Mouse (Mus musculus) G1E (cell line): ENCODE data around the gene Atp6v1c2. TPM values are rescaled to one million over a fixed set of nuclear protein-coding genes. Genes with fewer than 3 reads are reported as not detected.

ENCODE experiments used
- ATAC-seq: 2 replicates; pipeline ENCODE4 v1.8.0; 2016; ENCODE audit warnings: mild to moderate bottlenecking; ENCODE audit not compliant: insufficient number of reproducible peaks, poor library complexity, low FRiP score, severe bottlenecking; ENCODE audit errors: extremely low read depth
- DNase-seq: peaks from one replicate; pipeline ENCODE4 v3.0.0; 2012; ENCODE audit warnings: low spot score
- H3K27me3 ChIP-seq: 2 replicates; pipeline ENCODE4 v1.6.1; 2012; ENCODE audit warnings: mild to moderate bottlenecking, low read length, inconsistent platforms; ENCODE audit not compliant: insufficient read depth
- H3K36me3 ChIP-seq: replicated peaks from 2 replicates; pipeline ENCODE3; 2012; ENCODE audit warnings: mild to moderate bottlenecking, inconsistent platforms
- H3K4me1 ChIP-seq: 2 replicates; pipeline ENCODE4 v1.6.1; 2012; ENCODE audit warnings: low read depth, low read length, inconsistent platforms, mixed read lengths; ENCODE audit not compliant: insufficient read depth
- H3K4me3 ChIP-seq: 2 replicates; pipeline ENCODE4 v1.5.1; 2012; ENCODE audit warnings: low read depth, mild to moderate bottlenecking, inconsistent platforms, low read length, moderate library complexity, mixed read lengths
- H3K9me3 ChIP-seq: replicated peaks from 2 replicates; pipeline ENCODE4 v1.6.1; 2012; ENCODE audit warnings: inconsistent platforms
- CTCF ChIP-seq: IDR thresholded peaks from 2 replicates; pipeline ENCODE4 v1.5.1; 2012; ENCODE audit warnings: low read depth, low read length, inconsistent platforms, mixed read lengths
- GATA1 ChIP-seq: IDR thresholded peaks from 2 replicates; pipeline ENCODE4 v1.6.1; 2012; ENCODE audit warnings: borderline replicate concordance, low read length, inconsistent platforms, mixed read lengths
- GATA2 ChIP-seq: IDR thresholded peaks from 2 replicates; pipeline ENCODE4 v1.6.1; 2012; ENCODE audit warnings: low read depth, low read length, inconsistent platforms, borderline replicate concordance
- POLR2AphosphoS5 ChIP-seq: IDR thresholded peaks from 2 replicates; pipeline ENCODE4 v1.6.1; 2012; ENCODE audit warnings: low read depth, low read length, inconsistent platforms; ENCODE audit not compliant: insufficient replicate concordance
- TAL1 ChIP-seq: conservative IDR thresholded peaks from 2 replicates; pipeline ENCODE4 v1.6.1; 2012; ENCODE audit warnings: low read depth, low read length, inconsistent platforms, mixed read lengths
- polyA plus RNA-seq: library from polyadenylated mRNA; stranded (reverse); fragments of >175 nt; gene quantifications from 2 replicates; pipeline ENCODE4 v1.2.3, GENCODE M21; 2012
- total RNA-seq, 2 experiments: library from RNA; stranded (forward) in 1 of 2; stranded (reverse) in 1 of 2; fragments of 200-1000 nt in 1 of 2; fragments of >200 nt in 1 of 2; fragmentation: Nextera tagmentation in 1 of 2; gene quantifications; 2 replicates each; pipeline ENCODE4 v1.2.3; 2014 to 2017

Gene Atp6v1c2
- total and polyA plus RNA-seq, 3 experiments: 0.22 TPM; not detected in 2

DNA sequence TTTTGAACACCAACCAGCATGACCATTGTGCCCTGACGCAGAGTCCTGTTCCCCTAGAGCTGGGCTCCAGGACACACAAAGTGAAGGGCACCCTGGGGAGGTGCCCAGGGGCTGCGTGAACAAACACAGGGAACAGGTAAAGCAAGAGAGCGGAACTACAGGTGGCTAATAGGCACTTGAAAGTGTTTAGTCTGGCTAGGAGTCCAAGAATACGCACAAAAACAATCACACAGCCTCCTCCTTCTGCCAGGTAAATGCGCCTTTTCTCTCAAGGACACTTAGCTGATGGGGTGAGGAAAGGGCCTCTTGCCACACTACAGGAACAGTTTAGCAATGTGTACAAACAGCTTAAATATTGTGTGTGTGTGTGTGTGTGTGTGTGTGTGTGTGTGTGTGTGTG is 13.1 kb downstream of the Atp6v1c2 start:
- H3K27me3 ChIP-seq: peaks cover 12% of the 10 kb centered on the region
- H3K4me1 ChIP-seq: no peaks in the 10 kb centered on the region
- TF ChIP-seq POLR2AphosphoS5: no peak
- no peak for TF ChIP-seq GATA1
- TF ChIP-seq CTCF: no peak
- TF ChIP-seq TAL1: no peak
- no peak for TF ChIP-seq GATA2
- DNase-seq (no peak), ATAC-seq (no peak)
- H3K4me3 ChIP-seq: no peak overlapping the region
- no peaks in the 10 kb centered on the region for H3K9me3 ChIP-seq
- H3K36me3 ChIP-seq: no peaks in the 10 kb centered on the region

- Histone ChIP-seq H3K36me3 (no peaks in the 10 kb centered on the region), H3K27me3 (peaks cover 8% of the 10 kb centered on the region), H3K4me1 (no peaks in the 10 kb centered on the region), H3K9me3 (no peaks in the 10 kb centered on the region), H3K4me3 (no peak overlapping the region)
- TF ChIP-seq GATA1 (no peak), TAL1 (no peak), GATA2 (no peak), POLR2AphosphoS5 (no peak), CTCF (no peak)
- no peak for ATAC-seq
- DNase-seq: no peak
Measured at GRCm38 (mm10) chr12:17310852-17311839, 18.0 kb downstream of the Atp6v1c2 start.

- ATAC-seq (no peak), DNase-seq (no peak)
- Histone ChIP-seq H3K4me3 (no peak overlapping the region), H3K4me1 (no peaks in the 10 kb centered on the region), H3K36me3 (no peaks in the 10 kb centered on the region), H3K9me3 (no peaks in the 10 kb centered on the region), H3K27me3 (peaks cover 8% of the 10 kb centered on the region)
- no peak for TF ChIP-seq GATA2
- no peak for TF ChIP-seq POLR2AphosphoS5
Measured at GRCm38 (mm10) chr12:17308246-17308645, 20.9 kb downstream of the Atp6v1c2 start.

DNA sequence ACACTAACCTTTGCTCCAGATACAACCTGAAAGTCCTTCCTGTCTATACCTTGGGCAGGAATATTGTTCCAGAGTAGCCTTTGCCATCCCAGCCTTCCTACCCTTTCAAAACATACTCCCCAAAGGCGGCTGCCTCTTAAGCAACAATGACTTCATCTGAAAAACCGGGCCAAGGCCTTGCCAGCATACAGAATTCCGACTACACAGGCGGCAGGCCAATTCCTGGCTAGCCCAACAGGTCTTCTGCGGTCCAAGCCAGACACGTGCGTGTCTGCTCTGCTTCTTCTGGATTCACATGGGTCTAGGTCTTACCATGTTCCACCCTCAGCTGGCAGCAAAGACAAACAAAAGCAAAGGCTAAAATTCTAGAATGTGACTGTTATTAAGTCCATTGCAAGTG is 23.7 kb downstream of the Atp6v1c2 start:
- TF ChIP-seq GATA2 (no peak), POLR2AphosphoS5 (no peak), GATA1 (no peak), TAL1 (no peak), CTCF (no peak)
- DNase-seq (no peak), ATAC-seq (no peak)
- H3K36me3 ChIP-seq: no peaks in the 10 kb centered on the region
- H3K4me1 ChIP-seq: no peaks in the 10 kb centered on the region
- no peak overlapping the region for H3K4me3 ChIP-seq
- peaks cover 13% of the 10 kb centered on the region for H3K27me3 ChIP-seq
- no peaks in the 10 kb centered on the region for H3K9me3 ChIP-seq

- no peak for TF ChIP-seq POLR2AphosphoS5
- no peak for TF ChIP-seq CTCF
- TF ChIP-seq TAL1: no peak
- TF ChIP-seq GATA1: no peak
- TF ChIP-seq GATA2: no peak
- ATAC-seq (no peak), DNase-seq (no peak)
- Histone ChIP-seq H3K36me3 (no peaks in the 10 kb centered on the region), H3K4me1 (no peaks in the 10 kb centered on the region), H3K27me3 (peaks cover 12% of the 10 kb centered on the region), H3K9me3 (no peaks in the 10 kb centered on the region), H3K4me3 (no peak overlapping the region)
Measured at GRCm38 (mm10) chr12:17299902-17300301, 29.3 kb downstream of the Atp6v1c2 start.

- no peak for ATAC-seq
Measured at GRCm38 (mm10) chr12:17296899-17297298, 32.3 kb downstream of the Atp6v1c2 start.

More at GRCm38 (mm10) chr12:17296899-17297298, 32.3 kb downstream of the Atp6v1c2 start:
- Histone ChIP-seq H3K9me3 (no peaks in the 10 kb centered on the region), H3K4me3 (no peak overlapping the region), H3K4me1 (no peaks in the 10 kb centered on the region), H3K27me3 (peaks cover 23% of the 10 kb centered on the region), H3K36me3 (no peaks in the 10 kb centered on the region)
- TF ChIP-seq GATA1 (no peak), TAL1 (no peak), POLR2AphosphoS5 (no peak), GATA2 (no peak), CTCF (no peak)
- no peak for DNase-seq
